Mouse (Mus musculus): Measurements from ENCODE around the gene Mafg. TPM values are rescaled to one million over a fixed set of nuclear protein-coding genes. Genes with fewer than 3 reads are reported as not detected.

Mafg gene
- total and polyA plus RNA-seq, 3 experiments: 26.5 to 113 (median 54.0) TPM

- Histone ChIP-seq H3K4me1 (ENCODE audit: control insufficient read depth in 1 of 2, insufficient read depth in 2 of 2, low read length in 2 of 2) (peaks cover 0 to 12% of the 10 kb centered on the region in 2 experiments; a peak in 3 of 4 replicates), H3K79me2 (ENCODE audit: control insufficient read depth, insufficient read depth, low read length, poor library complexity) (peaks cover 33% of the 10 kb centered on the region), H3K9me3 (replicated peaks; ENCODE audit: insufficient read depth, low read length) (no peaks in the 10 kb centered on the region), H3K9ac (ENCODE audit: control insufficient read depth, low read depth, low read length, poor library complexity, severe bottlenecking) (no peak overlapping the region), H3K4me3 (ENCODE audit: control insufficient read depth in 1 of 2, insufficient read depth in 1 of 2, low read depth in 2 of 2, low read length in 2 of 2) (no peak overlapping the region), H3K27ac (ENCODE audit: control insufficient read depth, low read depth, low read length) (no peak overlapping the region), H3K27me3 (ENCODE audit: control insufficient read depth in 1 of 2, insufficient read depth in 2 of 2, low read length in 2 of 2) (no peaks in the 10 kb centered on the region), H3K36me3 (ENCODE audit: control insufficient read depth in 1 of 2, insufficient read depth in 2 of 2, low read length in 2 of 2) (peaks cover 7 to 8% of the 10 kb centered on the region in 2 experiments)
- no peak for TF ChIP-seq UBTF (IDR thresholded peaks at IDR 0.05; ENCODE audit: borderline replicate concordance, insufficient read depth, low read depth, low read length)
- no peak for TF ChIP-seq GATA1 (IDR thresholded peaks at IDR 0.05; ENCODE audit: low read depth, low read length)
- TF ChIP-seq POLR2A (IDR thresholded peaks at IDR 0.05; ENCODE audit: control insufficient read depth in 1 of 2, insufficient read depth in 1 of 2, low read depth in 1 of 2, low read length in 2 of 2, poor library complexity in 1 of 2): no peak
- no peak for TF ChIP-seq E2F4 (IDR thresholded peaks at IDR 0.05; ENCODE audit: borderline replicate concordance, low read depth, low read length)
- no peak for TF ChIP-seq USF2 (IDR thresholded peaks at IDR 0.05; ENCODE audit: borderline replicate concordance in 1 of 2, insufficient read depth in 1 of 2, low read depth in 1 of 2, low read length in 2 of 2)
- no peak for TF ChIP-seq RAD21 (IDR thresholded peaks at IDR 0.05; ENCODE audit: low read depth, low read length)
- no peak for TF ChIP-seq CTCF (IDR thresholded peaks at IDR 0.05 in 2 of 3, conservative IDR thresholded peaks at IDR 0.05 in 1 of 3; ENCODE audit: control insufficient read depth in 1 of 3, insufficient read depth in 1 of 3, low read depth in 2 of 3, low read length in 3 of 3, poor library complexity in 1 of 3, severe bottlenecking in 1 of 3)
- TF ChIP-seq ETS1 (IDR thresholded peaks at IDR 0.05; ENCODE audit: low read depth, low read length): no peak
- DNase-seq (ENCODE audit: low read depth, low spot score): no peak
Measured at GRCm38 (mm10) chr11:120618619-120619535, 14.5 kb downstream of the Mafg start.

GRCm38 (mm10) chr11:120617519-120618112, 15.8 kb downstream of the Mafg start, which contains the start of gene Pcyt2:
Gene Pcyt2, minus strand, starts transcription at chr11:120617936.
- no peaks in the 10 kb centered on the region for H3K9me3 ChIP-seq (replicated peaks; ENCODE audit: insufficient read depth, low read length)
- H3K4me1 ChIP-seq (ENCODE audit: control insufficient read depth in 1 of 2, insufficient read depth in 2 of 2, low read length in 2 of 2): peaks cover 0 to 10% of the 10 kb centered on the region in 2 experiments; a peak in 3 of 4 replicates
- H3K9ac ChIP-seq (ENCODE audit: control insufficient read depth, low read depth, low read length, poor library complexity, severe bottlenecking): peak within 1 kb of the TSS; percentile 90
- DNase-seq (ENCODE audit: low read depth, low spot score): peak; percentile 97
- peaks cover 23% of the 10 kb centered on the region for H3K79me2 ChIP-seq (ENCODE audit: control insufficient read depth, insufficient read depth, low read length, poor library complexity)
- peak within 1 kb of the TSS; percentile 88 to 93 for H3K4me3 ChIP-seq (ENCODE audit: control insufficient read depth in 1 of 2, insufficient read depth in 1 of 2, low read depth in 2 of 2, low read length in 2 of 2)
- H3K27me3 ChIP-seq (ENCODE audit: control insufficient read depth in 1 of 2, insufficient read depth in 2 of 2, low read length in 2 of 2): no peaks in the 10 kb centered on the region
- H3K27ac ChIP-seq (ENCODE audit: control insufficient read depth, low read depth, low read length): peak within 1 kb of the TSS; percentile 57
- H3K36me3 ChIP-seq (ENCODE audit: control insufficient read depth in 1 of 2, insufficient read depth in 2 of 2, low read length in 2 of 2): peaks cover 4 to 8% of the 10 kb centered on the region in 2 experiments
- 0 out of 2 replicates have a peak, but pooled peaks have one; percentile 8 for TF ChIP-seq ELF1 (IDR thresholded peaks at IDR 0.05; ENCODE audit: low read depth, low read length)
- no peak for TF ChIP-seq TAL1 (IDR thresholded peaks at IDR 0.05; ENCODE audit: low read length)
- peak; percentile 92 for TF ChIP-seq ZMIZ1 (IDR thresholded peaks at IDR 0.05; ENCODE audit: low read depth, low read length)
- no peak for TF ChIP-seq MYB (IDR thresholded peaks at IDR 0.05; ENCODE audit: low read depth, low read length)
- 0 out of 2 replicates have a peak, but pooled peaks have one; percentile 11 for TF ChIP-seq ETS1 (IDR thresholded peaks at IDR 0.05; ENCODE audit: low read depth, low read length)
- TF ChIP-seq NRF1 (IDR thresholded peaks at IDR 0.05; ENCODE audit: insufficient read depth, low read depth, low read length, poor library complexity, severe bottlenecking): peak; percentile 87
- no peak for TF ChIP-seq E2F4 (IDR thresholded peaks at IDR 0.05; ENCODE audit: borderline replicate concordance, low read depth, low read length)
- peak; percentile 86 for TF ChIP-seq SIN3A (IDR thresholded peaks at IDR 0.05; ENCODE audit: low read length)
- TF ChIP-seq GATA1 (IDR thresholded peaks at IDR 0.05; ENCODE audit: low read depth, low read length): 0 out of 2 replicates have a peak, but pooled peaks have one; percentile 0
- TF ChIP-seq RAD21 (IDR thresholded peaks at IDR 0.05; ENCODE audit: low read depth, low read length): no peak
- TF ChIP-seq CTCF (IDR thresholded peaks at IDR 0.05 in 2 of 3, conservative IDR thresholded peaks at IDR 0.05 in 1 of 3; ENCODE audit: control insufficient read depth in 1 of 3, insufficient read depth in 1 of 3, low read depth in 2 of 3, low read length in 3 of 3, poor library complexity in 1 of 3, severe bottlenecking in 1 of 3): no peak
- TF ChIP-seq HCFC1 (IDR thresholded peaks at IDR 0.05; ENCODE audit: low read depth, low read length): peak; percentile 76
- TF ChIP-seq BHLHE40 (IDR thresholded peaks at IDR 0.05; ENCODE audit: borderline replicate concordance, low read depth, low read length): no peak
- TF ChIP-seq MEF2A (IDR thresholded peaks at IDR 0.05; ENCODE audit: extremely low read depth, insufficient replicate concordance, low read depth, low read length, poor library complexity, severe bottlenecking): no peak
- no peak; a peak in 1 of 4 replicates for TF ChIP-seq EP300 (IDR thresholded peaks at IDR 0.05; ENCODE audit: low read depth in 1 of 2, low read length in 2 of 2)
- peak; percentile 89 to 92 for TF ChIP-seq POLR2A (IDR thresholded peaks at IDR 0.05; ENCODE audit: control insufficient read depth in 1 of 2, insufficient read depth in 1 of 2, low read depth in 1 of 2, low read length in 2 of 2, poor library complexity in 1 of 2)
- TF ChIP-seq MAZ (IDR thresholded peaks at IDR 0.05; ENCODE audit: low read depth, low read length): peak; percentile 59; the same call in 1 of the 2 replicates
- no peak; the same call in 1 of the 2 replicates for TF ChIP-seq MYC (IDR thresholded peaks at IDR 0.05; ENCODE audit: low read depth, low read length)
- no peak for TF ChIP-seq RCOR1 (IDR thresholded peaks at IDR 0.05; ENCODE audit: low read depth, low read length)
- no peak for TF ChIP-seq CHD1 (IDR thresholded peaks at IDR 0.05; ENCODE audit: low read depth, low read length)
- TF ChIP-seq JUND (IDR thresholded peaks at IDR 0.05; ENCODE audit: low read depth, low read length): no peak
- TF ChIP-seq TCF12 (IDR thresholded peaks at IDR 0.05; ENCODE audit: low read depth, low read length): peak; percentile 65; the same call in 1 of the 2 replicates
- TF ChIP-seq SMC3 (IDR thresholded peaks at IDR 0.05; ENCODE audit: low read depth, low read length): no peak
